Mouse (Mus musculus) heart, embryonic 12.5 days (tissue): Measurements from ENCODE around the gene Adcy2. TPM values are rescaled to one million over a fixed set of nuclear protein-coding genes. Genes with fewer than 3 reads are reported as not detected.
A peak's percentile ranks its signal among the peaks of the same experiment; 100 is the strongest.

Source experiments
- ATAC-seq: fragments of 200-750 bp; cut with Nextera tagmentation; 2 replicates; pipeline ENCODE4 v1.8.0; 2017; ENCODE audit warnings: moderate TSS enrichment, moderate library complexity; ENCODE audit not compliant: insufficient number of reproducible peaks, low FRiP score
- H3K27ac ChIP-seq: fragments of 300-500 bp; sonication (generic); 2 replicates; pipeline ENCODE4 v1.5.1; 2016; ENCODE audit warnings: mild to moderate bottlenecking, moderate library complexity; ENCODE audit not compliant: poor library complexity, severe bottlenecking
- H3K27me3 ChIP-seq: fragments of 300-500 bp; sonication (generic); replicated peaks from 2 replicates; pipeline ENCODE4 v1.6.1; 2016; ENCODE audit warnings: mild to moderate bottlenecking, moderate library complexity
- H3K36me3 ChIP-seq: fragments of 300-500 bp; sonication (generic); 2 replicates; pipeline ENCODE4 v1.6.1; 2016; ENCODE audit warnings: mild to moderate bottlenecking, moderate library complexity
- H3K4me1 ChIP-seq: fragments of 300-500 bp; sonication (generic); replicated peaks from 2 replicates; pipeline ENCODE4 v1.6.1; 2016; ENCODE audit warnings: mild to moderate bottlenecking
- H3K4me2 ChIP-seq: fragments of 300-500 bp; sonication (generic); 2 replicates; pipeline ENCODE4 v1.6.1; 2016; ENCODE audit warnings: mild to moderate bottlenecking, moderate library complexity
- H3K4me3 ChIP-seq: fragments of 300-500 bp; sonication (generic); 2 replicates; pipeline ENCODE4 v1.5.1; 2016; ENCODE audit warnings: mild to moderate bottlenecking
- H3K9ac ChIP-seq: fragments of 300-500 bp; sonication (generic); 2 replicates; pipeline ENCODE4 v1.6.1; 2016; ENCODE audit warnings: mild to moderate bottlenecking, moderate library complexity
- H3K9me3 ChIP-seq: fragments of 300-500 bp; sonication (generic); replicated peaks from 2 replicates; pipeline ENCODE4 v1.6.1; 2016; ENCODE audit warnings: mild to moderate bottlenecking, moderate library complexity
- WGBS: fragments of 180-500 bp; shearing (Covaris S2); methylation state at CpG from one replicate; pipeline ENCODE4 v1.1.7; 2016; 5-methylcytosine and 5-hydroxymethylcytosine counted together
- polyA plus RNA-seq: library from polyadenylated mRNA; unstranded; fragments of >200 nt; fragmentation: Nextera tagmentation; extraction: Ambion mirVana; gene quantifications from 2 replicates; pipeline ENCODE4 v1.2.1, GENCODE M21; 2016

The Adcy2 gene
- 0.57 and 0.97 TPM in 2 replicates for polyA plus RNA-seq

GRCm38 (mm10) chr13:68998918-68999801, at the start of gene Adcy2:
TSS of gene Adcy2 (minus strand) at chr13:68999541.
- WGBS = 1% methylated on average over 78 of the region's 106 CpGs
- Histone ChIP-seq H3K4me3 (peak within 1 kb of the TSS; percentile 69), H3K27me3 (peaks cover 52% of the 10 kb centered on the region), H3K27ac (no peak within 1 kb of the TSS), H3K4me2 (peak within 1 kb of the TSS; percentile 94), H3K9ac (peak within 1 kb of the TSS; percentile 73), H3K9me3 (no peaks in the 10 kb centered on the region), H3K36me3 (no peaks in the 10 kb centered on the region), H3K4me1 (peaks cover 12% of the 10 kb centered on the region)
- peak; percentile 88 for ATAC-seq

- Histone ChIP-seq H3K4me1 (no peaks in the 10 kb centered on the region), H3K9ac (no peak overlapping the region), H3K4me2 (no peak overlapping the region), H3K27me3 (no peaks in the 10 kb centered on the region), H3K9me3 (peaks cover 3% of the 10 kb centered on the region; the same call in 1 of the 2 replicates), H3K36me3 (no peaks in the 10 kb centered on the region), H3K27ac (no peak overlapping the region), H3K4me3 (no peak overlapping the region)
- no peak for ATAC-seq
- WGBS = 83% methylated on average over 5 of the region's 5 CpGs
Observed at GRCm38 (mm10) chr13:69036991-69037597, 37.8 kb upstream of the Adcy2 start.

GRCm38 (mm10) chr13:69034621-69035020, 35.3 kb upstream of the Adcy2 start:
- Histone ChIP-seq H3K4me3 (no peak overlapping the region), H3K9me3 (no peaks in the 10 kb centered on the region), H3K4me2 (no peak overlapping the region), H3K36me3 (no peaks in the 10 kb centered on the region), H3K9ac (no peak overlapping the region), H3K27ac (no peak overlapping the region), H3K4me1 (no peaks in the 10 kb centered on the region), H3K27me3 (no peaks in the 10 kb centered on the region)
- no peak for ATAC-seq
- WGBS = 82% methylated on average over 1 of the region's 1 CpGs

GRCm38 (mm10) chr13:69033532-69033931, 34.2 kb upstream of the Adcy2 start:
- no peak overlapping the region for H3K9ac ChIP-seq
- H3K36me3 ChIP-seq = no peaks in the 10 kb centered on the region
- H3K27ac ChIP-seq = no peak overlapping the region
- WGBS = 73% methylated on average over 7 of the region's 7 CpGs
- no peaks in the 10 kb centered on the region for H3K4me1 ChIP-seq
- H3K9me3 ChIP-seq = no peaks in the 10 kb centered on the region
- no peak overlapping the region for H3K4me3 ChIP-seq
- no peaks in the 10 kb centered on the region for H3K27me3 ChIP-seq
- H3K4me2 ChIP-seq = no peak overlapping the region
- ATAC-seq = no peak

- Histone ChIP-seq H3K4me3 (no peak overlapping the region), H3K9ac (no peak overlapping the region), H3K27me3 (no peaks in the 10 kb centered on the region), H3K27ac (no peak overlapping the region), H3K36me3 (no peaks in the 10 kb centered on the region), H3K9me3 (no peaks in the 10 kb centered on the region), H3K4me2 (no peak overlapping the region), H3K4me1 (no peaks in the 10 kb centered on the region)
- ATAC-seq = no peak
- WGBS = 74% methylated on average over 4 of the region's 4 CpGs
Observed at GRCm38 (mm10) chr13:69029078-69029757, 29.9 kb upstream of the Adcy2 start.

- Histone ChIP-seq H3K9ac (no peak overlapping the region), H3K4me2 (no peak overlapping the region), H3K4me3 (no peak overlapping the region), H3K27ac (no peak overlapping the region), H3K36me3 (no peaks in the 10 kb centered on the region), H3K9me3 (0 out of 2 replicates have a peak, but pooled peaks cover 3% of the 10 kb centered on the region), H3K4me1 (no peaks in the 10 kb centered on the region), H3K27me3 (no peaks in the 10 kb centered on the region)
- no peak for ATAC-seq
- WGBS = 48% methylated on average over 2 of the region's 2 CpGs
Observed at GRCm38 (mm10) chr13:69024964-69025363, 25.6 kb upstream of the Adcy2 start.

GRCm38 (mm10) chr13:69023239-69023638, 23.9 kb upstream of the Adcy2 start:
- Histone ChIP-seq H3K4me1 (no peaks in the 10 kb centered on the region), H3K9ac (no peak overlapping the region), H3K4me2 (no peak overlapping the region), H3K9me3 (0 out of 2 replicates have a peak, but pooled peaks cover 3% of the 10 kb centered on the region), H3K4me3 (no peak overlapping the region), H3K27ac (no peak overlapping the region), H3K27me3 (no peaks in the 10 kb centered on the region), H3K36me3 (no peaks in the 10 kb centered on the region)
- 85% methylated on average over 2 of the region's 2 CpGs for WGBS
- ATAC-seq = no peak

- Histone ChIP-seq H3K4me3 (no peak overlapping the region), H3K27me3 (no peaks in the 10 kb centered on the region), H3K4me1 (no peaks in the 10 kb centered on the region), H3K9me3 (0 out of 2 replicates have a peak, but pooled peaks cover 3% of the 10 kb centered on the region), H3K9ac (no peak overlapping the region), H3K4me2 (no peak overlapping the region), H3K27ac (no peak overlapping the region), H3K36me3 (no peaks in the 10 kb centered on the region)
- no peak for ATAC-seq
- 66% methylated on average over 2 of the region's 2 CpGs for WGBS
Observed at GRCm38 (mm10) chr13:69020574-69020973, 21.2 kb upstream of the Adcy2 start.

- H3K36me3 ChIP-seq = no peaks in the 10 kb centered on the region
- no peaks in the 10 kb centered on the region for H3K4me1 ChIP-seq
- H3K27me3 ChIP-seq = 0 out of 2 replicates have a peak, but pooled peaks cover 4% of the 10 kb centered on the region
- no peak overlapping the region for H3K4me2 ChIP-seq
- H3K9me3 ChIP-seq = no peaks in the 10 kb centered on the region
- no peak overlapping the region for H3K9ac ChIP-seq
- H3K4me3 ChIP-seq = no peak overlapping the region
- ATAC-seq = no peak
- no peak overlapping the region for H3K27ac ChIP-seq
- WGBS = 69% methylated on average over 5 of the region's 5 CpGs
Observed at GRCm38 (mm10) chr13:69006915-69007314, 7.6 kb upstream of the Adcy2 start.

- no peak overlapping the region for H3K4me3 ChIP-seq
- H3K4me1 ChIP-seq = no peaks in the 10 kb centered on the region
- no peak overlapping the region for H3K4me2 ChIP-seq
- H3K27ac ChIP-seq = no peak overlapping the region
- H3K36me3 ChIP-seq = no peaks in the 10 kb centered on the region
- H3K27me3 ChIP-seq = peaks cover 4% of the 10 kb centered on the region
- 77% methylated on average over 4 of the region's 4 CpGs for WGBS
- ATAC-seq = no peak
- H3K9ac ChIP-seq = no peak overlapping the region
- no peaks in the 10 kb centered on the region for H3K9me3 ChIP-seq
Observed at GRCm38 (mm10) chr13:69006091-69006490, 6.8 kb upstream of the Adcy2 start.

- H3K4me1 ChIP-seq = peaks cover 5% of the 10 kb centered on the region
- H3K4me2 ChIP-seq = no peak overlapping the region
- 64% methylated on average over 4 of the region's 4 CpGs for WGBS
- no peak overlapping the region for H3K4me3 ChIP-seq
- no peaks in the 10 kb centered on the region for H3K36me3 ChIP-seq
- H3K27ac ChIP-seq = no peak overlapping the region
- peaks cover 21% of the 10 kb centered on the region for H3K27me3 ChIP-seq
- H3K9ac ChIP-seq = no peak overlapping the region
- no peaks in the 10 kb centered on the region for H3K9me3 ChIP-seq
- ATAC-seq = no peak
Observed at GRCm38 (mm10) chr13:69004406-69004805, 5.1 kb upstream of the Adcy2 start.
